Mouse (Mus musculus): Measurements from ENCODE around the gene 4921509C19Rik. TPM values are rescaled to one million over a fixed set of nuclear protein-coding genes. Genes with fewer than 3 reads are reported as not detected.
"Not testable (repeated sequence)": the region's sequence is repeated elsewhere in the genome, so short reads cannot be mapped to it uniquely, and the experiment has no call there.

Gene 4921509C19Rik
- not detected in 2 replicates for polyA plus RNA-seq (2015; fragmentation: Nextera tagmentation; extraction: Ambion mirVana)

DNA sequence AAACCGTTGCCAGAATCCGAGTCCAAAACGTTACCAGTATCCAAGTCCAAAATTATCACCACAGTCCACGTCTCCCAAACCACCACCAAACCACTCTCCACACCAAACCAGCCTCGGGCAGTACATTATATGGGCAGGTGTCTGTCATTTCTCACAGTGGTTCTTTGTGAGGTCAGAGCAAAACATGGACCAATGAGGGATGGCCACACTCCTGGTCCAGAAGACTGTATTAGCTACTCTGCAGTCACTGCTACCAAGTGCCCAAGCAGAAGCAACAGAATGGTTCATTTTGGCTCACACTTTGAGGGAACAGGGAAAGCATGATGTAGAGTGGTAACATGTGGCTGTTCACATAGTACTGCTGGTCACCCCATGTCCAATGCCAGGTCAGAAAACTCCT is at the start of gene 4921509C19Rik:
Gene 4921509C19Rik, minus strand, starts transcription at position 101 of the 400 bp plus-strand sequence.
- 85% methylated on average over 5 of the region's 5 CpGs for WGBS
- H3K4me1 ChIP-seq (ENCODE audit: control insufficient read depth, insufficient read depth, low read length); ATAC-seq (ENCODE audit: insufficient read depth, low FRiP score); H3K4me3 ChIP-seq (replicated peaks; ENCODE audit: low read length); H3K27me3 ChIP-seq (ENCODE audit: control insufficient read depth, insufficient read depth, low read length); H3K36me3 ChIP-seq (ENCODE audit: control insufficient read depth, insufficient read depth, low read length); H3K9ac ChIP-seq (ENCODE audit: low read length); H3K4me2 ChIP-seq (ENCODE audit: low read depth, low read length); H3K9me3 ChIP-seq (replicated peaks; ENCODE audit: control insufficient read depth, low read length); H3K27ac ChIP-seq (ENCODE audit: low read length): not testable (repeated sequence)

DNA sequence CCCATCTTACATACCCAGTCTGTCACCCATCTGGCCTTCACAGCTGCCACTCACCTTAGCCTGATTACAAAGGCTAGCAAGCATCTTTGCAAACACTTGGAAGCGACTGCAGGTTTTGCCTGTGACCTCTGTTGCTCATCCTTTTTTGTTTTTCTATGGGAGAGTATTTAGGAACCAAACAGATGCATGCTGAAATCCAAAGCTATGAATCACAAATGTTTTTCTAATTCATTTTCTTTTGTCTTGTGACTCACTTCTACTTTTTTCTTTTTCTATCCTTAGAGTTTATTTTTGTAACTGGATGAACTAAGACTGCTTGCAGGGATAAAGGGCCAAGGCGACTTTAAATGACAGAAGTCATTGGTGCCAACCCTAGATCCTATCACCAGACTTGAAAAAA is 49.6 kb upstream of the 4921509C19Rik start:
- H3K9ac ChIP-seq (ENCODE audit: low read length) = no peak overlapping the region
- H3K4me2 ChIP-seq (ENCODE audit: low read depth, low read length) = no peak overlapping the region
- no peak for ATAC-seq (ENCODE audit: insufficient read depth, low FRiP score)
- WGBS = 71% methylated on average over 2 of the region's 2 CpGs
- no peaks in the 10 kb centered on the region for H3K4me1 ChIP-seq (ENCODE audit: control insufficient read depth, insufficient read depth, low read length)
- 0 out of 2 replicates have a peak, but pooled peaks cover 4% of the 10 kb centered on the region for H3K36me3 ChIP-seq (ENCODE audit: control insufficient read depth, insufficient read depth, low read length)
- no peak overlapping the region for H3K4me3 ChIP-seq (replicated peaks; ENCODE audit: low read length)
- H3K27me3 ChIP-seq (ENCODE audit: control insufficient read depth, insufficient read depth, low read length) = no peaks in the 10 kb centered on the region
- no peaks in the 10 kb centered on the region for H3K9me3 ChIP-seq (replicated peaks; ENCODE audit: control insufficient read depth, low read length)
- no peak overlapping the region for H3K27ac ChIP-seq (ENCODE audit: low read length)

DNA sequence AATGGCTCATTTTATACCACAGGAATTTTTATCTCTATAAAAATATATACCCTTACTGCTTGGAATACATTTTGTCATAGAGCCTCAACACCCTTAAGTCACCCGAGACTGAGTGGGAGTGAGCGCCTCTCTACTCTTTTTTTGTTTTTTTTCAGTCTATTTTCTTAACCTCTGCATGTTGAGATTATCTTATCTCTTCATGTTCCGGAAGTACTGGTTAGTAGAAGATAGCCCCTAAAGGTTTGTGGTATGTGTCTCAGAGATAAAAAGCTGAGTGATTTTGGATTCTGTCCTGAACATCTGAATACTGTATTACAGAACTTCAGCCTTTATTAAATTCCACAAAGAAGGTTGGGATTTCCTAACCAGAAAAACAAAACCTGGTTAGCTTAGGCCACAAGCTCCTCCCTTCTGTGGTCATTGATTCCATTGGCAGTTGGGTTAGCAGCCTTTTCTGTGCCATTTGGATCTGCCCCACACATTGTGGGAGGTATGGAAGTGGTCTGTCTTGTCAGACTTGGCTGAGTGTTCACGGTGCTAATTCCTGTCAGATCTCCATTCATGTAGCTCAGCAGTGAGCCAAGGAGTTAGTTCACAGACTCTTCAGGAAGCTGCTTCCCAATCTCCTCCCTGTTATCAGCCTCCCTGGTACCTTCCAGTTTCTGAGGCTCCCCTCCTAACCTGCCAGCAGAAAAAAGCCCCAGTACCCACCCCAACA is 48.5 kb upstream of the 4921509C19Rik start:
- Histone ChIP-seq H3K36me3 (ENCODE audit: control insufficient read depth, insufficient read depth, low read length) (peaks cover 4% of the 10 kb centered on the region; the same call in 1 of the 2 replicates), H3K4me3 (replicated peaks; ENCODE audit: low read length) (no peak overlapping the region), H3K27ac (ENCODE audit: low read length) (no peak overlapping the region), H3K9me3 (replicated peaks; ENCODE audit: control insufficient read depth, low read length) (no peaks in the 10 kb centered on the region), H3K4me1 (ENCODE audit: control insufficient read depth, insufficient read depth, low read length) (no peaks in the 10 kb centered on the region), H3K9ac (ENCODE audit: low read length) (no peak overlapping the region), H3K4me2 (ENCODE audit: low read depth, low read length) (no peak overlapping the region), H3K27me3 (ENCODE audit: control insufficient read depth, insufficient read depth, low read length) (no peaks in the 10 kb centered on the region)
- no peak for ATAC-seq (ENCODE audit: insufficient read depth, low FRiP score)
- WGBS = 54% methylated on average over 4 of the region's 4 CpGs

DNA sequence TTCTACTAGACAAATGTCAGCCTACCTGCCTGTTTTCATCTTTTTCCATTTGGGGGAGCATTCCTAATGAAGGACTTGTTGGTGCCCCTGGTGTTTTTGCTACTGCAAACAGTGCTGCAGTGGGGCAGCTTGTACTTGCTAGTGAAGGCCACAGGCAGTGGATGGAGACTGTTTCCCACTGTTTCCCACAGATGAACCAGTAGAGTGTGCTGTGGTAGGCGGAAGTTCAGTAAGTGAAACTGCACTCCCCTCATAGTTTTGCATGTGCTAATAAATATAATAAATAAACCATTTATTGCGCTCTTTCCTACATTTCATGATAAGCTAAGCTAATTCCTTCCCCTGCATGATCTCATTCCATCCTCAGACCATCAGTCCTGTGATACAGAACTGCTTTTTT is 43.0 kb upstream of the 4921509C19Rik start:
- Histone ChIP-seq H3K4me2 (ENCODE audit: low read depth, low read length) (no peak overlapping the region), H3K27me3 (ENCODE audit: control insufficient read depth, insufficient read depth, low read length) (no peaks in the 10 kb centered on the region), H3K27ac (ENCODE audit: low read length) (no peak overlapping the region), H3K4me3 (replicated peaks; ENCODE audit: low read length) (no peak overlapping the region), H3K9ac (ENCODE audit: low read length) (no peak overlapping the region), H3K9me3 (replicated peaks; ENCODE audit: control insufficient read depth, low read length) (no peaks in the 10 kb centered on the region), H3K36me3 (ENCODE audit: control insufficient read depth, insufficient read depth, low read length) (peaks cover 7% of the 10 kb centered on the region), H3K4me1 (ENCODE audit: control insufficient read depth, insufficient read depth, low read length) (no peaks in the 10 kb centered on the region)
- no peak for ATAC-seq (ENCODE audit: insufficient read depth, low FRiP score)
- 75% methylated on average over 2 of the region's 2 CpGs for WGBS

DNA sequence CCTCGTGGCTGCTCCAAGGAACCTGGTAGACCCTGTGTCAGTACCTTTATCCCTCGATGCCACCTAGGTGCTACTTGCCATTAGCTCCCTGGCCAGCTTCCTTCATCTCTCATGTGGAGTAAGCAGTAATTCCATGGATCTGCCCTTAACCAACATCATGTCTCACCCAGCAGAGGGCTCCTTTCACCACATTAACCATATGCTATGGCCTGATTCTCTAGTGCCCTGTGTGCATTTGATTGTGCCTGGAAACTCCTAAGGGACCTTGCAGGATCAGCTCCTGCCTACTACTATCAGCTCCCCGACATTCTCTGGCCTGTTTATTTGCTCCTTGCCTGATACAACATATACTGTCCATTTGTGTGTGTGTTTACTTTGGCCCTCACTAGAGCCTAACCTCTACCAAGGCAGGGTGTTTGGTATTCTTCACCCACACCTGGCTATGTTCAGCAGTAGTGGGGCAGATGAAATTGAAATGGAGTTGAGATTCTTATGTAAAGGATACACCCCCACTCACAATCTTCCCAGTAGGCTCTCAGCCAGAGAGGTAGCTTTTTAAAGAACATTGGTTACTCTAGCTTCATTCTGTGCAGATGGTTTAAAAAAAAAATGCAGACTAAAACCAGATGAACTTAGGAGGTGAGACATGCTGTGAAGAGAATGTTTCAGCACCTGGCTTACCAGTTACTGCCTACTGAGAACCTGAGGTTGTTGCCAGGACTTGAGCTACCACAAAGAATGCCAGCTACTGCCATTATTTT is 37.8 kb upstream of the 4921509C19Rik start:
- H3K4me1 ChIP-seq (ENCODE audit: control insufficient read depth, insufficient read depth, low read length) = peaks cover 4% of the 10 kb centered on the region; the same call in 1 of the 2 replicates
- no peak overlapping the region for H3K4me3 ChIP-seq (replicated peaks; ENCODE audit: low read length)
- no peaks in the 10 kb centered on the region for H3K9me3 ChIP-seq (replicated peaks; ENCODE audit: control insufficient read depth, low read length)
- H3K27me3 ChIP-seq (ENCODE audit: control insufficient read depth, insufficient read depth, low read length) = no peaks in the 10 kb centered on the region
- H3K4me2 ChIP-seq (ENCODE audit: low read depth, low read length) = no peak overlapping the region
- H3K27ac ChIP-seq (ENCODE audit: low read length) = no peak overlapping the region
- H3K36me3 ChIP-seq (ENCODE audit: control insufficient read depth, insufficient read depth, low read length) = peaks cover 18% of the 10 kb centered on the region
- H3K9ac ChIP-seq (ENCODE audit: low read length) = no peak overlapping the region
- ATAC-seq (ENCODE audit: insufficient read depth, low FRiP score) = no peak
- WGBS = 82% methylated on average over 3 of the region's 3 CpGs

DNA sequence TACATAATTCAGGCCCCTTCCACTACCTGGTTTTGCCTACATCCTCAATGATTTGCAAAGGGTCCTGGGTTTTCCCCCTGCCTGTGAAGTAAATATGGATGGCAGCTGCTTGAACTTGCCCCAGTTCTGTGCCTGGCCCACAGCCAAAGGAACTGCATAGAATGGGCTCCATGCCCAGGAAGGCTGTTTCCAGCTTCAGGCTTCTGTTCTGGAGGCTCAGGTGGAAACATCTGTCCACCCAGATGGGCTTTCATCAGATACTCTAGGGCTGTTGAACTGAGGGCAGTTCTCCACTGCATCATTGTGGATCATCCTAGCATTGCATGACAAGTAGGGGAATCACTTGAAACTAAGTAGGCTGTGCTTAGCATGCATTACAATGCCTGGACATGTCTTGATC is 36.2 kb upstream of the 4921509C19Rik start:
- no peak for ATAC-seq (ENCODE audit: insufficient read depth, low FRiP score)
- peaks cover 25% of the 10 kb centered on the region for H3K36me3 ChIP-seq (ENCODE audit: control insufficient read depth, insufficient read depth, low read length)

DNA sequence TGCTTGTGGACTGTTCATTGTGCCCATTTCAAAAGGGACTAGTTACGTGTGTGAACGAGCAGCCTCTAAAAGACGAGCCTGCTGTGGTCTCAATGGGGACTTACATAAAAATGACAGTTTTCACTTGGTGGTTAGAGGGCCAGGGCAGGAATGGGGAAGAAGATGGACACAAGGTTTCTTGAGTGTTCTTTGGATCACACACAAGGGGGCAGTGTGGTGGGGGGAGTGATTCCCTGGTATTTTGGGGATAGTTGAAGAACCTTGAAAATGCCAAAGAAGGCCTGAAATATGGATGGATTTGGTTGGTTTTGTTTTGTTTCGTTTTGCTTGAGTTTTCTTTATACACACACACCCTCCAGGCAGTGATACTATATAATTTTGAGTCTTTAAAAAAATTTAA is 28.3 kb upstream of the 4921509C19Rik start:
- no peaks in the 10 kb centered on the region for H3K27me3 ChIP-seq (ENCODE audit: control insufficient read depth, insufficient read depth, low read length)
- no peaks in the 10 kb centered on the region for H3K4me1 ChIP-seq (ENCODE audit: control insufficient read depth, insufficient read depth, low read length)
- H3K9me3 ChIP-seq (replicated peaks; ENCODE audit: control insufficient read depth, low read length) = no peaks in the 10 kb centered on the region
- ATAC-seq (ENCODE audit: insufficient read depth, low FRiP score) = no peak
- peaks cover 39% of the 10 kb centered on the region for H3K36me3 ChIP-seq (ENCODE audit: control insufficient read depth, insufficient read depth, low read length)
- WGBS = 91% methylated on average over 4 of the region's 4 CpGs
- no peak overlapping the region for H3K27ac ChIP-seq (ENCODE audit: low read length)
- no peak overlapping the region for H3K9ac ChIP-seq (ENCODE audit: low read length)
- H3K4me2 ChIP-seq (ENCODE audit: low read depth, low read length) = no peak overlapping the region
- H3K4me3 ChIP-seq (replicated peaks; ENCODE audit: low read length) = no peak overlapping the region

More for the DNA sequence above, 36.2 kb upstream of the 4921509C19Rik start:
- Histone ChIP-seq H3K4me3 (replicated peaks; ENCODE audit: low read length) (no peak overlapping the region), H3K9me3 (replicated peaks; ENCODE audit: control insufficient read depth, low read length) (no peaks in the 10 kb centered on the region), H3K27ac (ENCODE audit: low read length) (no peak overlapping the region), H3K27me3 (ENCODE audit: control insufficient read depth, insufficient read depth, low read length) (no peaks in the 10 kb centered on the region), H3K9ac (ENCODE audit: low read length) (no peak overlapping the region), H3K4me2 (ENCODE audit: low read depth, low read length) (no peak overlapping the region), H3K4me1 (ENCODE audit: control insufficient read depth, insufficient read depth, low read length) (peaks cover 4% of the 10 kb centered on the region; the same call in 1 of the 2 replicates)

DNA sequence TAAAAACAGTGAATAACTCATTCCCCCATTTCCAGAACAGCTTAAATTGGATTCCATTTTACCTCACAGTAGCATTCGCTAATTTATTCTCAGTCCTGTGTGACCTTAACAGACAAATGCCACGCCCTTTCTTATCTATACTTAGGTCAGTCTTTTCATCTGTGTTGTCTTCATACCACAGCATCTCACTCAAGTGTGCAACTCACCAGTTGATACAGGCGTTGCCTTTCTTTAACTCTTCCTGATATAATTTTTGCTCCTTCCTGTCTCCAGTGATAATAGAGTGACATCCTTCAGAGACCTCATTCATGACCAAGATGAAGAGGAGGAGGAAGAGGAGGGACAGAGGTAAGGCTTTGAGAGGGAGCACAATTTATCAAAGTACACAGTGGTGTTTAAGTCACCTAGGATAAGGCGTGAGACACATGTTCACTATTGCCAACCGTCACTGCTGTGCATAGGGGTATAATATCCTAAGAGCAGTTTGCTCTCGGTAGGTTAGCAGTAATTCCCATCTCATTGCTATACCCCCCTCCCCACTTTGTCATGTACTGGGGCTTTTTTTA is 24.6 kb upstream of the 4921509C19Rik start:
- H3K9ac ChIP-seq (ENCODE audit: low read length) = no peak overlapping the region
- no peaks in the 10 kb centered on the region for H3K4me1 ChIP-seq (ENCODE audit: control insufficient read depth, insufficient read depth, low read length)
- H3K4me3 ChIP-seq (replicated peaks; ENCODE audit: low read length) = no peak overlapping the region
- peaks cover 22% of the 10 kb centered on the region for H3K36me3 ChIP-seq (ENCODE audit: control insufficient read depth, insufficient read depth, low read length)
- H3K27me3 ChIP-seq (ENCODE audit: control insufficient read depth, insufficient read depth, low read length) = no peaks in the 10 kb centered on the region
- no peaks in the 10 kb centered on the region for H3K9me3 ChIP-seq (replicated peaks; ENCODE audit: control insufficient read depth, low read length)
- WGBS = 89% methylated on average over 6 of the region's 6 CpGs
- ATAC-seq (ENCODE audit: insufficient read depth, low FRiP score) = no peak
- no peak overlapping the region for H3K4me2 ChIP-seq (ENCODE audit: low read depth, low read length)
- no peak overlapping the region for H3K27ac ChIP-seq (ENCODE audit: low read length)

DNA sequence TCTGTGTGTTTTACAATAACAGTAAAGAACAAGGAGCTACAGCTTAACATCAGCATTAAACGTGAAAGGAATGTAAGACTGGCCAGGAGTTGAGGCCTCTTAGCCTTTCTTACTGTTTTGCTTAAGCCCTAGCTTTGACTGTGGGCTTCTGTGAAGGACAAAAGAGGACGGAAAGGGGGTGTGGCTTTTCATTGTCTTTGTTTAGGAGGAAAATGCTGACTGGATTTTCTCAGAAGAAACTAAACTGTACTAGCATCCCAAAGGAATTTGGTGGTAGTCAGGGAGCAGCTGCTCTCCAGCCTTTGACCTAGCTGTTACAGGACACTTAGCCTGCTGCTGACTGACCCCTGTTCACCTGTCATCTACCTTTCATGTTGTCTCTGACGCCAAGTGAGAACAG is 22.4 kb upstream of the 4921509C19Rik start:
- Histone ChIP-seq H3K9me3 (replicated peaks; ENCODE audit: control insufficient read depth, low read length) (no peaks in the 10 kb centered on the region), H3K4me1 (ENCODE audit: control insufficient read depth, insufficient read depth, low read length) (peaks cover 5% of the 10 kb centered on the region), H3K27ac (ENCODE audit: low read length) (no peak overlapping the region), H3K27me3 (ENCODE audit: control insufficient read depth, insufficient read depth, low read length) (no peaks in the 10 kb centered on the region), H3K9ac (ENCODE audit: low read length) (no peak overlapping the region), H3K4me2 (ENCODE audit: low read depth, low read length) (no peak overlapping the region), H3K4me3 (replicated peaks; ENCODE audit: low read length) (no peak overlapping the region), H3K36me3 (ENCODE audit: control insufficient read depth, insufficient read depth, low read length) (peaks cover 16% of the 10 kb centered on the region)
- no peak for ATAC-seq (ENCODE audit: insufficient read depth, low FRiP score)
- WGBS = 59% methylated on average over 3 of the region's 3 CpGs
